Mouse (Mus musculus) G1E (cell line): Measurements from ENCODE around the gene Noxo1. TPM values are rescaled to one million over a fixed set of nuclear protein-coding genes. Genes with fewer than 3 reads are reported as not detected.
"Not testable (repeated sequence)": the region's sequence is repeated elsewhere in the genome, so short reads cannot be mapped to it uniquely, and the experiment has no call there.

ENCODE experiments used
- ATAC-seq: 2 replicates; pipeline ENCODE4 v1.8.0; 2016; ENCODE audit warnings: mild to moderate bottlenecking; ENCODE audit not compliant: insufficient number of reproducible peaks, poor library complexity, low FRiP score, severe bottlenecking; ENCODE audit errors: extremely low read depth
- DNase-seq: peaks from one replicate; pipeline ENCODE4 v3.0.0; 2012; ENCODE audit warnings: low spot score
- H3K27me3 ChIP-seq: 2 replicates; pipeline ENCODE4 v1.6.1; 2012; ENCODE audit warnings: mild to moderate bottlenecking, low read length, inconsistent platforms; ENCODE audit not compliant: insufficient read depth
- H3K36me3 ChIP-seq: replicated peaks from 2 replicates; pipeline ENCODE3; 2012; ENCODE audit warnings: mild to moderate bottlenecking, inconsistent platforms
- H3K4me1 ChIP-seq: 2 replicates; pipeline ENCODE4 v1.6.1; 2012; ENCODE audit warnings: low read depth, low read length, inconsistent platforms, mixed read lengths; ENCODE audit not compliant: insufficient read depth
- H3K4me3 ChIP-seq: 2 replicates; pipeline ENCODE4 v1.5.1; 2012; ENCODE audit warnings: low read depth, mild to moderate bottlenecking, inconsistent platforms, low read length, moderate library complexity, mixed read lengths
- H3K9me3 ChIP-seq: replicated peaks from 2 replicates; pipeline ENCODE4 v1.6.1; 2012; ENCODE audit warnings: inconsistent platforms
- CTCF ChIP-seq: IDR thresholded peaks from 2 replicates; pipeline ENCODE4 v1.5.1; 2012; ENCODE audit warnings: low read depth, low read length, inconsistent platforms, mixed read lengths
- GATA1 ChIP-seq: IDR thresholded peaks from 2 replicates; pipeline ENCODE4 v1.6.1; 2012; ENCODE audit warnings: borderline replicate concordance, low read length, inconsistent platforms, mixed read lengths
- GATA2 ChIP-seq: IDR thresholded peaks from 2 replicates; pipeline ENCODE4 v1.6.1; 2012; ENCODE audit warnings: low read depth, low read length, inconsistent platforms, borderline replicate concordance
- POLR2AphosphoS5 ChIP-seq: IDR thresholded peaks from 2 replicates; pipeline ENCODE4 v1.6.1; 2012; ENCODE audit warnings: low read depth, low read length, inconsistent platforms; ENCODE audit not compliant: insufficient replicate concordance
- TAL1 ChIP-seq: conservative IDR thresholded peaks from 2 replicates; pipeline ENCODE4 v1.6.1; 2012; ENCODE audit warnings: low read depth, low read length, inconsistent platforms, mixed read lengths
- polyA plus RNA-seq: library from polyadenylated mRNA; stranded (reverse); fragments of >175 nt; gene quantifications from 2 replicates; pipeline ENCODE4 v1.2.3, GENCODE M21; 2012
- total RNA-seq, 2 experiments: library from RNA; stranded (forward) in 1 of 2; stranded (reverse) in 1 of 2; fragments of 200-1000 nt in 1 of 2; fragments of >200 nt in 1 of 2; fragmentation: Nextera tagmentation in 1 of 2; gene quantifications; 2 replicates each; pipeline ENCODE4 v1.2.3; 2014 to 2017

The Noxo1 gene
- total and polyA plus RNA-seq, 3 experiments, result 0.87 to 1.0 TPM; not detected in 1

DNA sequence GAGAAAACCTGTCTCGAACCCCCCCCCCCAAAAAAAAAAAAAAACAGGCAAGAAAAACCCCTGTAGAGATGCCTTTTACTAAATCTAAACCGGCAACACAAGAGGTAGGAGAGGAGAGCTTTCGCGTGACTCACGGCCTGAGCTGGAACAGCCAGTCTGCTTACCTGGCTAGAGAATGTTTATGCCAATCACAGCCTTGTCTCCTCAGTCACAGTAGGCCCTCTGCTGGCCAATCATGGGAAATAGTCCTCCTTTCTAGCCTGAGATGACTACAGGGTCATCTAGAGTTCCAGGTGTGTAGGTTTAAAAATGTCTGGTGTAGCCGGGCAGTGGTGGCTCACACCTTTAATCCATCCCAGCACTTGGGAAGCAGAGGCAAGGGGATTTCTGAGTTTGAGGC is 28.6 kb upstream of the Noxo1 start:
- Histone ChIP-seq H3K4me1 (peaks cover 41% of the 10 kb centered on the region), H3K4me3 (no peak overlapping the region), H3K36me3 (peaks cover 14% of the 10 kb centered on the region), H3K27me3 (peaks cover 14% of the 10 kb centered on the region), H3K9me3 (no peaks in the 10 kb centered on the region)
- ATAC-seq (0 out of 2 replicates have a peak, but pooled peaks have one; percentile 37), DNase-seq (peak; percentile 45)
- no peak for TF ChIP-seq GATA2
- TF ChIP-seq TAL1, result no peak
- TF ChIP-seq POLR2AphosphoS5, result no peak
- peak; percentile 68 for TF ChIP-seq CTCF

DNA sequence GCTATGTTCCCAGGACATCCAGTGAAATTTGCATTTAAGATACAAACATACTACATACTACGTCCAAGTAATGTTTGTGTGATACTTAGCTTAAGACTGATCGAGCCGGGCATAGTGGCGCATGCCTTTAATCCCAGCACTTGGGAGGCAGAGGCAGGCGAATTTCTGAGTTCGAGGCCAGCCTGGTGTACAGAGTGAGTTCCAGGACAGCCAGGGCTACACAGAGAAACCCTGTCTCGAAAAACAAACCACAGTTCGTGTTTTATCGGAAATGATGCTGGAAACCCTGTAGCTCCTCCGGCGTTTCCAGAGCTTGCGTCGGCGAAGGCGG is 26.9 kb upstream of the Noxo1 start:
- not testable (repeated sequence) for ATAC-seq, DNase-seq, H3K27me3 ChIP-seq, H3K9me3 ChIP-seq
- Histone ChIP-seq H3K36me3 (peaks cover 29% of the 10 kb centered on the region), H3K4me1 (peaks cover 55% of the 10 kb centered on the region), H3K4me3 (peak overlapping the region; percentile 100)

DNA sequence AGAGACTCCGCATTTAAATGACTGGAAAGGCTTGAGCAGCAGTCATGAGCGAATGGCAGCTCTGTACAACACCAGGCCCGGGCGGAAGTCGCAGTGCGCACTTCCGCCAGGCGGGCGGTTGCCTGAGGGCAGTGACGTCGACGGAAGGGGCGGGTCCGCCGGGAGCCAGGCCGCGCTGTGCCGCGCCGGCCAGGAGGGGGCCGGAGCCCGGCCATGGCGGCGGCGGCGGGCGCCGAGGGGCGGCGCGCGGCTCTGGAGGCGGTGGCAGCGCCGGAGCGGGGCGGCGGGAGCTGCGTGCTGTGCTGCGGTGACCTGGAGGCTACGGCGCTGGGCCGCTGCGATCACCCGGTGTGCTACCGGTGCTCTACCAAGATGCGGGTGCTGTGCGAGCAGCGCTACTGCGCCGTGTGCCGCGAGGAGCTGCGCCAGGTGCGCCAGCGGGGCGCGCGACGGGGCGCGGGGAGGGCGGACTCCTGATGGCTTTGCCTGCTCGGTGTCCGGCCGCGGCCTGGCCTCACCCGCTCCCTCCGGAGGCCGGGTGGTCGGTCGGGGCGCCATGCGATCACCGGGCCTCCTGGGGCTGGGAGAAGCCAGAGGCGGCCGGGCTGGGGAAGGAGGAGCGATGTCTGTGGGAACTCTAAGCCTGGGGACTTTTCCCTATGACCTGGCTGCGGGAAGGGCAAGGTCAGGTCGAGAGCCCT is 26.3 kb upstream of the Noxo1 start, which contains the start of gene Zfp598:
TSS of gene Zfp598 (plus strand) at position 143 of the 701 bp plus-strand sequence.
- H3K36me3 ChIP-seq, result peaks cover 34% of the 10 kb centered on the region
- ATAC-seq, result peak; percentile 84

DNA sequence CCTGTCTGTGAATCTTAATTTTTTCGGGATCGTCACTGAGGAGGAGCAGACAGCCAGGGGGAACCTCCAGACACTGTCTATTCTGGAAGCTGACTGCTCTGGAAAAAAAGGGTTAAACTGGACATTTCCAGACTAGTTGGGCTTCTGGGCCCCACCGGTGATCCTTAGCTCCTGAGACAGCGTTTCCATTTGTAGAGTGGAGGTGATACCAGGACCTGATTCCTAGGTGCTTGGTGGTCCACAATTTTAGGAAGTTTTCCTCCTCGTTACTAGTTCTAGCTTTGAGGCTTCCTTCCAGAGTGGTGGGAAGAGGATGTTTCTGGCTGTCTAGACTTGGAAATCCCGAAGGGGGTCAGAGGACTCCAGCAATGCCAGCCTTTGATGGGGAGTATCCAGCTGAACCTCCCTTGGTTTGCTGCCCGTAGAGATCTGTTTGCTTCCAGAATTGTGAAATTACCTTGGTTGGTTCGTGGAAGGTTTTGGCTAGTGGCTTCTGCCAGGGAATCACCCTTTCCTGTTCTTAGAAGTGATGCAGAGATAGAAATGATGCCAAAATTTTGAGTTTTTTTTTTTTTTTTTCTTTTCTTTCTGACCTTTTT is 25.7 kb upstream of the Noxo1 start:
- Histone ChIP-seq H3K36me3 (peaks cover 37% of the 10 kb centered on the region), H3K4me3 (peak overlapping the region; percentile 100), H3K9me3 (no peaks in the 10 kb centered on the region), H3K27me3 (no peaks in the 10 kb centered on the region), H3K4me1 (peaks cover 61% of the 10 kb centered on the region)
- TF ChIP-seq POLR2AphosphoS5 (no peak), GATA2 (no peak), CTCF (no peak), GATA1 (no peak), TAL1 (no peak)
- ATAC-seq, result no peak
- DNase-seq, result no peak

More for the DNA sequence above, 26.3 kb upstream of the Noxo1 start, which contains the start of gene Zfp598:
- DNase-seq, result peak; percentile 96
- H3K9me3 ChIP-seq, result no peaks in the 10 kb centered on the region
- TF ChIP-seq GATA2 (no peak), CTCF (no peak), TAL1 (no peak), GATA1 (no peak), POLR2AphosphoS5 (no peak)
- peaks cover 60% of the 10 kb centered on the region for H3K4me1 ChIP-seq
- no peaks in the 10 kb centered on the region for H3K27me3 ChIP-seq
- peak within 1 kb of the TSS; percentile 100 for H3K4me3 ChIP-seq

DNA sequence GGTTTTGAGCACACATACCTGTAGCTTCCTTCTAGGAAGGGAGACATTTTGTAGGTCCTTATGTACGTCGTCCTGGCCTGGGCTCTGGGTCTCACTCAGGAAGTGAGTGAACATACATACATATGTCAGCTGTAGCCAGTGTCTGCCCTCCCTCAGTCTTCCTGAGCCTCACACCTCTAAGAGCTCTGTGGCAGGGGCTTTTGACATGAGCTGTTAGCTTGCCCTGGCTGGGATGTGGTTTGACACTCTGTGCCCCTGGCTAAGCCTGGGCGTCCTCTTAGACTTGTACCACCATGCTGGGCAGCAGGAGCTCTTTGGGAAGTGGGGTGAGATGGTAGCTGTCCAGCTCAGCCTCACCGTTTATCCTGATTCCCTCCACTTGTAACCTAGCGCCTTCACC is 24.7 kb upstream of the Noxo1 start:
- Histone ChIP-seq H3K4me3 (peak overlapping the region; percentile 56; the same call in 1 of the 2 replicates), H3K4me1 (peaks cover 70% of the 10 kb centered on the region), H3K27me3 (no peaks in the 10 kb centered on the region), H3K36me3 (peaks cover 47% of the 10 kb centered on the region), H3K9me3 (no peaks in the 10 kb centered on the region)
- DNase-seq (no peak), ATAC-seq (no peak)
- TF ChIP-seq GATA1, result no peak
- TF ChIP-seq POLR2AphosphoS5, result no peak
- no peak for TF ChIP-seq GATA2
- TF ChIP-seq TAL1, result no peak
- TF ChIP-seq CTCF, result no peak

DNA sequence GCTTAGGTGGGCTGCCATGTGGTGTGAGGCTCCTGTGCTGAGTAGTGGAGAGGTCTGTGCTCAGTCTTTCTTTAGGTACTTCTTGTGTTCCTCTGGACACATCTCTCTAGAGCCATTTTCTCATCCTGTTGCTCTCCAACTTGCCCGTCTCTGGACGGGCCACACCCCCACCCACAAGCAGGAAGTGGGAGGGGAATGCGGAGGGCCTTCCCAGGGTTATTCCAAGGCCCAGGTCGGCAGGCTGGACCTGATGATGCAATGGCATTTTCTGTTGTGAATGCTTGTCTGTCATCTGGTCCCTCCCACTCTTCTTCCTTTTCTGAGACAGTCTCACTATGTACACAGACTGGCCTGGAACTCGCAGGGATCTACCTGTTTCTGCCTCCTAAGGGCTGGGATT is 23.9 kb upstream of the Noxo1 start:
- Histone ChIP-seq H3K4me1 (peaks cover 75% of the 10 kb centered on the region), H3K27me3 (no peaks in the 10 kb centered on the region), H3K4me3 (peak overlapping the region; percentile 11; the same call in 1 of the 2 replicates), H3K9me3 (no peaks in the 10 kb centered on the region), H3K36me3 (peaks cover 55% of the 10 kb centered on the region)
- TF ChIP-seq POLR2AphosphoS5 (no peak), GATA2 (no peak), CTCF (no peak), TAL1 (no peak), GATA1 (no peak)
- no peak for ATAC-seq
- DNase-seq, result no peak
